Mouse (Mus musculus): ENCODE results near the gene Nr2f6.

The Nr2f6 gene

GRCm38 (mm10) chr8:71381421-71381970 lies at the start of gene Nr2f6:
Nr2f6 (minus strand) TSS chr8:71381960.
- no peak for DNase-seq (ENCODE audit: low spot score)

- DNase-seq (ENCODE audit: low spot score): no peak
These were observed 40.4 kb upstream of the Nr2f6 start for GRCm38 (mm10) chr8:71422121-71422520.

- DNase-seq (ENCODE audit: low spot score): no peak
These were observed 29.9 kb upstream of the Nr2f6 start for GRCm38 (mm10) chr8:71411535-71412273.

GRCm38 (mm10) chr8:71408231-71408630 lies 26.5 kb upstream of the Nr2f6 start:
- no peak for DNase-seq (ENCODE audit: low spot score)

GRCm38 (mm10) chr8:71407441-71407840 lies 25.7 kb upstream of the Nr2f6 start:
- no peak for DNase-seq (ENCODE audit: low spot score)

GRCm38 (mm10) chr8:71406099-71407015 lies 24.6 kb upstream of the Nr2f6 start:
- DNase-seq (ENCODE audit: low spot score): peak; percentile 79

- peak; percentile 98 for DNase-seq (ENCODE audit: low spot score)
These were observed 23.8 kb upstream of the Nr2f6 start, which contains the start of gene Ankle1 for GRCm38 (mm10) chr8:71405401-71406098. Ankle1 (plus strand) TSS chr8:71406010.

- peak; percentile 47 for DNase-seq (ENCODE audit: low spot score)
These were observed 23.2 kb upstream of the Nr2f6 start for GRCm38 (mm10) chr8:71404951-71405351.

- no peak for DNase-seq (ENCODE audit: low spot score)
These were observed 22.3 kb upstream of the Nr2f6 start for GRCm38 (mm10) chr8:71404011-71404410.

- DNase-seq (ENCODE audit: low spot score): no peak
These were observed 21.5 kb upstream of the Nr2f6 start for GRCm38 (mm10) chr8:71403107-71403885.

- no peak for DNase-seq (ENCODE audit: low spot score)
These were observed 20.7 kb upstream of the Nr2f6 start for GRCm38 (mm10) chr8:71402446-71402964.

- no peak for DNase-seq (ENCODE audit: low spot score)
These were observed 19.7 kb upstream of the Nr2f6 start for GRCm38 (mm10) chr8:71401454-71401853.

GRCm38 (mm10) chr8:71400826-71401225 lies 19.1 kb upstream of the Nr2f6 start:
- no peak for DNase-seq (ENCODE audit: low spot score)

- no peak for DNase-seq (ENCODE audit: low spot score)
These were observed 15.9 kb upstream of the Nr2f6 start for GRCm38 (mm10) chr8:71397701-71398100.

GRCm38 (mm10) chr8:71396639-71397305 lies 15.0 kb upstream of the Nr2f6 start, which contains the start of gene Babam1:
Babam1 (plus strand) TSS chr8:71396861.
- DNase-seq (ENCODE audit: low spot score): peak; percentile 98

- DNase-seq (ENCODE audit: low spot score): no peak
These were observed 13.9 kb upstream of the Nr2f6 start, which contains the start of gene Ushbp1 for GRCm38 (mm10) chr8:71395629-71396028. Ushbp1 (minus strand) TSS chr8:71395802.

GRCm38 (mm10) chr8:71395071-71395470 lies 13.3 kb upstream of the Nr2f6 start:
- DNase-seq (ENCODE audit: low spot score): no peak

GRCm38 (mm10) chr8:71394481-71394880 lies 12.7 kb upstream of the Nr2f6 start:
- DNase-seq (ENCODE audit: low spot score): no peak

GRCm38 (mm10) chr8:71392871-71393270 lies 11.1 kb upstream of the Nr2f6 start:
- no peak for DNase-seq (ENCODE audit: low spot score)

GRCm38 (mm10) chr8:71392391-71392790 lies 10.6 kb upstream of the Nr2f6 start:
- DNase-seq (ENCODE audit: low spot score): no peak
